8 mouse cellular contexts compared by ENCODE assay signal in genomic region chr6:136742352-136743118, GRCm38 (mm10). TPM values are rescaled to one million over a fixed set of nuclear protein-coding genes. Genes with fewer than 3 reads are reported as not detected.
DNase-seq lines count a peak whose midpoint lies in the region; ATAC-seq and TF ChIP-seq lines count a peak whose summit lies in the region.

No protein-coding gene starts in this region.

- no peak overlapping the region for H3K9ac ChIP-seq in hindbrain, embryonic 14.5 days
- H3K9ac ChIP-seq in lung, postnatal 0 days (replicated peaks; ENCODE audit: low read depth): no peak overlapping the region

- no peaks in the 10 kb centered on the region for H3K36me3 ChIP-seq in hindbrain, embryonic 14.5 days (replicated peaks; ENCODE audit: control insufficient read depth, insufficient read depth)
- no peaks in the 10 kb centered on the region for H3K36me3 ChIP-seq in lung, postnatal 0 days (ENCODE audit: insufficient read depth, low read length)

- no peaks in the 10 kb centered on the region for H3K27me3 ChIP-seq in hindbrain, embryonic 14.5 days (ENCODE audit: control insufficient read depth, insufficient read depth, low read length)
- H3K27me3 ChIP-seq in lung, postnatal 0 days (replicated peaks; ENCODE audit: insufficient read depth, low read length): no peaks in the 10 kb centered on the region

- no peak overlapping the region for H3K4me2 ChIP-seq in hindbrain, embryonic 14.5 days (replicated peaks)
- H3K4me2 ChIP-seq in lung, postnatal 0 days (replicated peaks; ENCODE audit: low read depth, low read length): no peak overlapping the region

- 48% methylated on average over 10 of the region's 10 CpGs for WGBS in hindbrain, embryonic 14.5 days
- WGBS in lung, postnatal 0 days: 33% methylated on average over 10 of the region's 10 CpGs

- DNase-seq in MN1 (ENCODE audit: low spot score): peak; percentile 86
- peak; percentile 77 for DNase-seq in cerebellum, adult 8-10 months
- DNase-seq in hindbrain, embryonic 14.5 days (ENCODE audit: low spot score): peak; percentile 97
- DNase-seq in layer of hippocampus, postnatal 14 days (ENCODE audit: low spot score in 2 of 2): peak; percentile 87 to 91
- peak; percentile 91 for DNase-seq in lung, postnatal 0 days (ENCODE audit: low spot score)
- peak; percentile 87 for DNase-seq in ovary, postnatal 14 days (ENCODE audit: low spot score)
- peak; percentile 92 for DNase-seq in thymus, postnatal 14 days

- no peak for TF ChIP-seq EP300 in lung, postnatal 0 days (IDR thresholded peaks at IDR 0.05)

- peak; percentile 94 for ATAC-seq in frontal cortex, adult (ENCODE audit: low TSS enrichment)
- ATAC-seq in hindbrain, embryonic 14.5 days (ENCODE audit: low FRiP score): peak; percentile 80
- peak; percentile 77 for ATAC-seq in lung, postnatal 0 days

- H3K9me3 ChIP-seq in hindbrain, embryonic 14.5 days (ENCODE audit: control insufficient read depth, low read length): no peaks in the 10 kb centered on the region
- no peaks in the 10 kb centered on the region for H3K9me3 ChIP-seq in lung, postnatal 0 days (ENCODE audit: low read length)

- TF ChIP-seq CTCF in lung, postnatal 0 days (IDR thresholded peaks at IDR 0.05): peak; percentile 90

- H3K27ac ChIP-seq in hindbrain, embryonic 14.5 days: no peak overlapping the region
- H3K27ac ChIP-seq in lung, postnatal 0 days (ENCODE audit: low read length): no peak overlapping the region

- H3K4me3 ChIP-seq in hindbrain, embryonic 14.5 days (replicated peaks; ENCODE audit: low read length): no peak overlapping the region
- no peak overlapping the region for H3K4me3 ChIP-seq in lung, postnatal 0 days (ENCODE audit: low read depth, low read length)

- 0 out of 2 replicates have a peak, but pooled peaks cover 3% of the 10 kb centered on the region for H3K4me1 ChIP-seq in hindbrain, embryonic 14.5 days (replicated peaks; ENCODE audit: control insufficient read depth, insufficient read depth, low read length)
- no peaks in the 10 kb centered on the region for H3K4me1 ChIP-seq in lung, postnatal 0 days (ENCODE audit: insufficient read depth, low read depth, low read length)

RNA-seq across cellular contexts. Expression of gene Gucy2c, which starts 39.0 kb away (rescaled TPM):
- 0.05 TPM in 2 replicates for polyA plus RNA-seq in hindbrain, embryonic 14.5 days (2014; fragmentation: Nextera tagmentation; extraction: Ambion mirVana)
- under 1 TPM; 0.46 to 0.52 TPM for total RNA-seq in layer of hippocampus, postnatal 14 days (2021)
- polyA plus RNA-seq in lung, postnatal 0 days (2015; fragmentation: Nextera tagmentation; extraction: Ambion mirVana): 0.11 TPM in 1 of 2 replicates, not detected in the other
